Mouse (Mus musculus) spleen, embryonic (tissue): ENCODE measurements around the gene Rap1b.

ENCODE experiments used
- CTCF ChIA-PET: fragments of 350-600 bp; sonication (Branson Sonifier 250); formaldehyde crosslinking; loops from one replicate; lab custom pipeline; 2022; lab: Charles Lee

The Rap1b gene

GRCm38 (mm10) chr10:117774011-117774816, 71.6 kb downstream of the Rap1b start:
- CTCF ChIA-PET = no interaction called here

DNA sequence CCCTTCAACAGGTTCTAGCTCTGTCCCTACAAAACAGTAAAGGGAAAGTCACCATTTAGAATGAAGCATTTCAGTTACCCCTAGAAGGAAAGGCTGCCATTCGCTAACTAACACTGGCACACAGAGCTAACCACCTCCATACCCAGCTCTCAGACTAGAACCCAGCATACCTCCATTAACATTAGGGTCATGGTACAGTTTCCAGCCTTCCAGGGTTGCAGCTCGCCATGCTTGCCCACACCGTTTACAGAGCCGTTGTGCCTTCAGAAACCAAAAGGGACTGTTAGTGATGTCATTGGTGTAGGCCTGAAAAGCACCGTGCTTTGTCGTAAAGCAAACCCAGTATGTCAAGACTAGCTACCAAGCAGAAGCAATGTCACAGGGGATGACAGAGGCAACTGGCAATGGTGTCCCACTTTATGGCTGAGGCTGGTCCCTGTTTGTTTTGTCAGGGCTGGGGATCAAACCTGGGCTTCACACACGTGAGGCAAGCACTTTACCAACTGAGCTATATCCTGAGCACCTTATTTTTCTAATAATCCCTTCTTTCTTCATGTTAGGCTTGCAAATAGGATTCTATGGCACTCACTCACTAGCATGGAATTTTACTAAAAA, 72.6 kb downstream of the Rap1b start:
- CTCF ChIA-PET = interaction anchor here (0.6 kb wide), 1 partner anchor 41 kb away, joined by 3 read pairs; no protein-coding TSS in a partner anchor

GRCm38 (mm10) chr10:117772364-117773105, 73.3 kb downstream of the Rap1b start:
- CTCF ChIA-PET = interaction anchor here (0.6 kb wide), 1 partner anchor 41 kb away, joined by 3 read pairs; no protein-coding TSS in a partner anchor

GRCm38 (mm10) chr10:117771131-117771510, 74.7 kb downstream of the Rap1b start:
- CTCF ChIA-PET = interaction anchor here (0.6 kb wide), 1 partner anchor 243 kb away, joined by 3 read pairs; no protein-coding TSS in a partner anchor

DNA sequence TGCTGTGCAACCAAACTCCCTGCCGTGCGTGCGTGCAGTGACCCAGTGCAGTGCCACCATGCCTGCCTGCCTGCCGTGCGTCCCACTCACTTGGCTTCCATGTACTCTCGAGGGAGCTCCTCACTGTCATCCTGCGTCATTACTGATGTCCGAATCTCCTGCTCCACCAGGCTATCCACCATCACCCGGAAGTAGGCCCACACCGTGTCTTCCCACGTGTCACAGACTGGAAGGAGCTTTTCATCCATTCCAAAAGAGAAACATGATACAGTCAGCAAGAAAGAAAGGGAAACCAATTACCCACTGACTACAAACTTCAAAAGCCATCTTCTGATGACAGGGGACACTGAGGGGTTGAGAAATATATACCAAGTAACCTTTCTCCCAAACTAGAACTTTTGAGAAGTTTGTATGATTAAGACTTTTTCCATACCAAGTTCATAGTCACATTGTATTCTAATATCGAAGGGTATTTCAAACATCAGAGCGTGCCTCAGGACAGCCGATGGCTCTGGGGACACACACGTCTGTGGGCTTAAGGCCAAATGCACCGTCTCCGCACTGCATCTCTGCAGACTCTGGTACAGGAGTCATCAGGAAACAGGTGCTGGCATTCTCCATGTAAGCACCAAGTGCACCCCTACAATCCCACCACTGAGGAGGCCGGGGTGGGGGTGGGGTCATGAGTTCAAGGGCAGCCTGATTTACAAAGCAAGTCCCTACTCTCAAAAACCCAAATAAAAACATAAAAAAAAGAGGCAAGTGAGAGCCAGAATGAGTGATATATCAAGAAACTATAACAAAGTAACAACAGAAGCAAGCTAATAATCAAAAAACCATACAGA, 75.3 kb downstream of the Rap1b start:
- CTCF ChIA-PET = no interaction called here

DNA sequence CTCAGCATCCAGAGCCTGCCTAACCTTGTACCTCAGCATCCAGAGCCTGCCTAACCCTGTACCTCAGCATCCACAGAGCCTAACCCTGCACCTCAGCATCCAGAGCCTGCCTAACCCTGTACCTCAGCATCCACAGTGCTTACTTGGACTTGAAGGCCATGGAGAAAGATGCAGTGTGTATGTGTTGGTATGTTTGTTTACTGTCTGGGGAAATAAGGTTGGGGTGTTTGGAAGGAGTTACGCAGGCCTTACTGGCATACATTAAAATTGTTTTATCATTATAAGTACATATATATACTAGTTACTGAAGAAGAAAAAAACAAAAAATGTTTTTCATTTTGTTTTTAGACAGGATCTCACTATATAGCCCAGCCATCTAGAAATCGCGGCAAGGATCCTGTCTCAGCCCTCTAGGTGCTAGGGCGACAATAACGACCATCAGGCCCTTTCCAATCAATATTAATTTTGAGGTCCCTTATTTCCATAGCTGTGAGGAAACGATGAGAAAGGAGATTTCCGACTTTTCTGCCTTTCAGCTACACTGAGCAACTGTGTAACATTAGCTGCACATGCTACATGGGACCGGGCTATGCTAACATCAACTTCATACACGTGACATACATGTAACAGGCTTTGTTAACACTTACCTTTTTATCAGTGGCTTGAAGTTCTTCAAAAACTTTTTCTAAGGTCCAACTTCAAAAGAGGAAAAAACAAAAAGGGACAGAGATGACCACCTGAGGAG, 76.1 kb downstream of the Rap1b start:
- CTCF ChIA-PET = no interaction called here

- CTCF ChIA-PET = no interaction called here
Observed at GRCm38 (mm10) chr10:117768141-117768440, 77.7 kb downstream of the Rap1b start.

DNA sequence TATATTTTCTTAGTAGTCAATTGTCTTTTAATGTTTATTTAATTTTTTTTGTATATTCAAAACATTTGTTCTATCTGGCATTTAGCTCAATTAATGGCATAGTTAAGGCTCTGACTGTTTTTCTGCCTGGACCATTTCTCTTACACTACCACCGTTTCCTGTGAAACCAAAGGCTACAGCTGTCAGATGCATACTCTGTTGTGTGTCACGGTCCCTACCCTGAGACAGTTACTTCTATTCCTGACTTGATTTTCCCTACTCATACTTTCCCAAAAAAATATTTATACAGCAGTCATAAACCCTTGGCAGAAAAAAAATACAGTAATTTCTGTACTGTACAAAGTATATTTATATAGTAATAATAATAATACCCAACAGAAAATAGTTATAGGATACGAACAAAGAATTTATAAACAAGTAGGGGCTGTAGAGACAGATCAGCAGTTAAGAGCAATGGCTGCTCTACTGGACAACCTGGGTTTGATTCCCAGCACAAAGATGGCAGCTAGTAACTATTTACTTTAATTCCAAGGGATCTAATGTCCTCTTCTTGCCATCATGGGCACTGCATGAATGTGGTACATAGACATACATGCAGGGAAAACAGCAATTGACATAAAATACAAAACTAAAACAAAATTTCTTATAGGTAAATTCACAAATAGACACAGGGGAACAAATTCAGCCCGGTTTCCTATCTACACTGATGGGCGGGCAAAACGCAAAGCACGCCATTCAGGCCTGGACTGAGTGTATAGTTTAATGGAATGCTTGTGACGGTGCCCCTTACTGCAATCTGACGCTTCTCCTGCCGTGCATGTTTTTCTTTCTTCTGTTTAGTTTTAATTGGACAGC, 78.3 kb downstream of the Rap1b start:
- CTCF ChIA-PET = no interaction called here

DNA sequence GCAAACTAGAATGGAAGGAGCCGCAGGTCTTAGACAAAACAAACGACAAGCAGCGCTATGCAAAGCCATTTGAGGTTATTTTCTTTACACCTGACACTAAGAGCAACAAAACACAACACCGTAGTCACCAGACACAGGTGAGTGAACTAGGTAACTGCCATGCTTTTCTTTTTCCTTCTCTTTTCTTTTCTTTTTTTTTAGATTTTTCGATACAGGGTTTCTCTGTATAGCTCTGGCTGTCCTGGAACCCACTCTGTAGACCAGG, 79.0 kb downstream of the Rap1b start:
- CTCF ChIA-PET = no interaction called here

- CTCF ChIA-PET = no interaction called here
Observed at GRCm38 (mm10) chr10:117766111-117766895, 79.5 kb downstream of the Rap1b start.

DNA sequence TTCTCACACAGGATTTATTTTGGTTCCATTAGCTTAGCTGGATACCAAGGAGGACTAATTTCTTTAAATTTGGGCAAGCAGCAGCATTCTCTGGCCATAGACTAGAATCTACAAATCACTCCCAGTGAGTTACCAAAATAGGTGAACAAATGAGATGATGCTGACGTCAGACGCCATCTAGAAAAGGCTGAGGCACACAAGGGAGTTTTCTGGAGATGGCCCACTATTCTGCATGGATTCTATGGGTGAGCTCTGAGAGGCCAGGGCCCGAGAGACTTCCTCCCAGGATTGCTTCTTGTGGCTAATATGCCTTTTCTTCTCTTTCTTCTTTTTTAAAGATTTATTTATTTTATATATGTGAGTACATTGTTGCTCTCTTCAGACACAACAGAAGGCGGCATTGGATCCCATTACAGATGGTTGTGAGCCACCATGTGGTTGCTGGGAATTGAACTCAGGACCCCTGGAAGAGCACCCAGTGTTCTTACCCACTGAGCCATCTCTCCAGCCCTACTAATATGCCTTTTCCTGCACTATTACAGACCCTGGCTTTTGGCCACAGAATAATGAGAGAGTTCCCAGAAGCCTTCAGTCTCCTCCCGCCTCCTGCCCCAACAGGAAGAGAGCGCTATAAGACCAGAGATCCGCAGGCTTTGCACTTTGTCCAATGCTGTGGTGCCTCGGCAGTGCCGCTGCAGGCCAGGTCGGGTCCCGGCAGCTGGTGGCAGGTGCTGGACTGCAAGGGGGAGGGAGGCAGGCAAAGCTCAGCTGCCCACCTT, 80.5 kb downstream of the Rap1b start:
- CTCF ChIA-PET = no interaction called here

DNA sequence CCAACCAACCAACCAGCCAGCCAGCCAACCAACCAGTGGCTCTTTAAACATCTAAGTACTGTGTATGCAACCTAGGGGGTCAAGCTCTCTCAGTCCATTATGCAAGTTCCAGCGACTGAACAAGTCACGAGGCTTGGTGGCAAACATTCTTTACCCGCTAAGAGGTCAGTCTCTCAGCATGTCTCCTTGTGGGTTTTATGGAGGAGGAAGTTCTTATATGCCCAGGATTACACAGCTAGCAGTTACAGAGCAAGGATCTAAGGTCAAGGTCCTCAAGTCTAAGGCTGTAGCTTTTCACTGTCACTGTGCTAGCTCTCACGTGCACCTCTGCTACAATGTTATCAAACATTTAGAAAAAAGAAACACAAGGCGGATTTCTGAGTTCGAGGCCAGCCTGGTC, 81.2 kb downstream of the Rap1b start:
- CTCF ChIA-PET = no interaction called here
